Mouse (Mus musculus) R1 (cell line): ENCODE results near the gene Gpr88.
A peak's percentile ranks its signal among the peaks of the same experiment; 100 is the strongest.

Experiments
- DNase-seq: peaks from one replicate; pipeline ENCODE4 v3.0.0-alpha.2; 2018; ENCODE audit warnings: low read depth, low spot score

Gene Gpr88

DNA sequence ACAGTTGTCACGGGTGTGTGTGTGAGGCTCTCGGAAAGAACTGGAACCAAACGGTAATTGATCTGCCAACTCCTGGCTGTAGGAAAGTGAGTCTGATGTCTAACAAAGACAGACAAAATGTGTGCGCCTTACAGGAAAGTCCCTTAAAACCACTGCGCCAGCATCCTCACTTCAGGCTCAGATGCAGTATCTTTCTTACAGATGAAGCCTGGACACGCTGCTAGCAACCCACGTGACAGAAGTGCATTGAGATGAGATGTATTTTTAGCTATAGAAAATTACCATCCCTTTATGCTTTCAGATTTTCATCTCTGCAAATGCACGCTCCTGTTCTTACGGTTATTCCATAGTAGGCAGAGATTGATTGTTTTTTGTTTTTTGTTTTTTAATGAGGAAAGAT, 10.6 kb downstream of the Gpr88 start:
- DNase-seq = no peak

DNA sequence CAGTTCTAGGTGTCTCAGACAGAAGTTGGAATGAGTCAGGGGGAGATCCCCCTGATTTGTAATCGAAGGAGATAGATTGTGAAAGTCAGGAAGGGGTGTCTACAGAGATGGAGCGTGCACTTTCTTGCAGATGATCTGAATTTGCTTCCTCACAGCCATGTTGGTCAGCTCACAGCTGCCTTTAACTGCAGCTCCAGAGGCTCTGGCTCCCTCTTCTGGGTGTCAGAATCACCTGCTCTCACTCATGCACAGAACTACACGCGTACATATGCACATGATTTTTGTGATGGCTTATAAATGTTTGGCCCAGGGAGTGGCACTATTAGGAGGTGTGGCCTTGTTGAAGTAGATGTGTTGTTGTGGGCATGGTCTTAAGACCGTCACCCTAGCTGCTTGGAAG, 15.8 kb downstream of the Gpr88 start:
- peak; percentile 26 for DNase-seq

GRCm38 (mm10) chr3:116236856-116237255, 16.4 kb downstream of the Gpr88 start:
- no peak for DNase-seq

GRCm38 (mm10) chr3:116233515-116233914, 19.8 kb downstream of the Gpr88 start:
- DNase-seq = no peak

DNA sequence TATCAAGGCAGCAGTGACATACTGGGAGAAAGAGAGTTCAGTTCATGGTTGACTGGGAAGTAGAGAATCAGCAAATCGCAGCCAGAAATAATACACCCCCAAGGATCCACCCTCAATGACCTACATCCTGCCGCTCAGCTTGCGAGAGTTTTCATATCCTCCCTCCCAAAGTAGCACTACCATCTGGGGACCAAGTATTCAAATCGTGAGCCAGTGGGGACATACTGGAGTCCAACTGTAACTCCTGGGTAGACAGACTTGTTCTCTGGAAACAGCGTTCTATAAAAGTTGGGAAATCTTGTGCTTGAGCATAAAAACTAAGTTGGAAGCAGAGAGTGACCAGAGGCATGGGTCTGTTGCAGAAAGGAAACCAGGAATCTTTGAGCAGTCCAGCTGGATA, 20.5 kb downstream of the Gpr88 start:
- no peak for DNase-seq

- no peak for DNase-seq
Measured at GRCm38 (mm10) chr3:116229336-116229735, 24.0 kb downstream of the Gpr88 start.

- DNase-seq = no peak
Measured at GRCm38 (mm10) chr3:116228360-116229245, 24.7 kb downstream of the Gpr88 start.

GRCm38 (mm10) chr3:116227383-116227782, 25.9 kb downstream of the Gpr88 start:
- no peak for DNase-seq

GRCm38 (mm10) chr3:116226915-116227314, 26.4 kb downstream of the Gpr88 start:
- no peak for DNase-seq

DNA sequence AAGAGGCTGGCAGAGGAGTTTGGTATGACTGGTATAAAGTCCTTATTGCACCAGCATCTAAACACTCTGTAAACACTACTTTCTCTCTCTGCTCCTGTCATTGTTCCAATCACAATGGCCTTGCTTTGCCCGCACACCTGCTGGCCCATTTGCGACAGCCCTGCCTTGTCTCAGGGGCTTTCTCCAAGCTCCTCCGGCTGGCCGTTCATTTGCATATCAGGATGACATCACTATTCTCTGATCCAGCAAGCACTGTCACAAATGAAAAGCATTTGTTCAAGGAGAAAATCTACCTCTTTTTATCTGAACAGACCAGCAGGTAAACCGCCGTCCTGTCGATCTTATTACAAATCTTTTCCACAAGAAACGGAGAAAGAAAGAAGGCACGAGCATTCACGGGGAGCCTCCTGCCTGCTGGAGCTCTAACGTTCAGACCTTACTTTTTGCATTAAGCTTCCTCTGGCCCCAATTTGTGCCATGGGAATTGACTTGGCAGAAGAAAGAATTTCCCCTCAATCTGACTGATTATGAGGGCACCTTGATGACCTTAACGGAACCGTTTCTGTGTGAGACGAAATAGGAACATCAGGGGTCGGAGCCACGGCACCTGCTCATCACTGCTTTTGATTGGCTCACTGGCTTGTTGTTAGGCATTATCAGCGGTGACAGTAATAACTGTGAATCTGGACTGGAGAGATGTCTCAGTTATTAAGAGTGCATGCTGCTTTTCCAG, 30.6 kb downstream of the Gpr88 start:
- peak; percentile 19 for DNase-seq

GRCm38 (mm10) chr3:116221686-116222010, 31.7 kb downstream of the Gpr88 start:
- peak; percentile 68 for DNase-seq

GRCm38 (mm10) chr3:116220980-116221685, 32.2 kb downstream of the Gpr88 start:
- DNase-seq = no peak

- DNase-seq = peak; percentile 61
Measured at GRCm38 (mm10) chr3:116217398-116217797, 35.9 kb downstream of the Gpr88 start.

DNA sequence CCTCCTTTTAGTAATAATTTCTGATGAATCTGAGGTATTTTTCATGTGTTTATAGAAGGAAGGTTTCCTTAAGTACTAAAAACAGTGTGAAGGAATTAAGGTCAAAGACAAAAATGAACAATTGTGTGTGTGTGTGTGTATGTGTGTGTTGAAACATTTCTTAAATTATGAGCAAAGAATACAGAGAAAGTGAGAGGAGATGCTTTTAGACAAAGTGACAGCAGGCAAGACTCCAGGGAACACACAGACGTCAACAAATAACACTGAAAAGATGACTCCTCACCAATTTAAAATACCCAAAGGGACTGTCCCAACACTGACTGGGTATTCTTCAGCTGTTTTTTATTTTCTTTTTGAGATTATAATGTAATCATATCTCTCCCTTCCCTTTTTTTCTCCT, 37.0 kb downstream of the Gpr88 start:
- DNase-seq = no peak

DNA sequence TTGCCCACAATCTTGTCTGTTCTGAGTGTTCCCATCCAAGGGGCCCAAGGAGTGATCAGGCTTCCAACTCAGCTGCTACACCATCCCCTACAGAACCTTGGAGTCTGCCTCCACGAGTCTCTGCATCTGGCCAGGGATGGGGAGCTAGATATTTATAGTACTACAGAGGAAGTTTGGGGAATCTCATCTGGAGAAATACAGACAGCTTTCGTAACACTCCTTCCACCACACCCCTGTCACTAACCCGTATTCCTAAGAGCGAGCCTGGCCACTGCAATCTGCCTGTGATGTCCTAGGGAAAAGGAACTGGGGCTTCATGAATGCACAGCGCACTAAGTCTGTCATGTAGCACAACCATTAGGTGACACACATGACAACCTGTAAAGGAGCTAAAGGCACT, 41.7 kb downstream of the Gpr88 start:
- DNase-seq = no peak

DNA sequence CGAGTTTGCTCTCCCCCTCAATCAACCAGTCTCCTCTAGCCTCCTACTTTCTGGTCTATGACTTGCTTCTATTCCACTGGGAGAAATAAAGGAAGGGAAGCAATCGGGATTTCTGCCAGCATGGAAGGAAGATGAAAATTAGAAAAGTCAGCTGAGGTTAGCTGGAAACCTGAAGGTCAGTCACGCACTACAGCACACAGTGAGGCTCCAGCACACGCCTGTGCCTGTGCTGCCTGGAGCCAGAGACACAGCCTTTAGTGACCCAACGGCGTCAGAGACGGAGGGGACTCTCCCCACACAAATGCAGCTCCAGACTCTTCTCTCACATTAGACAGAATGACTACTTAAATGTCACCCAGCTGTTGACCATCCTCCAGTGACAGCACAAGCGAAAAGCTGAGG, 42.6 kb downstream of the Gpr88 start:
- DNase-seq = no peak

DNA sequence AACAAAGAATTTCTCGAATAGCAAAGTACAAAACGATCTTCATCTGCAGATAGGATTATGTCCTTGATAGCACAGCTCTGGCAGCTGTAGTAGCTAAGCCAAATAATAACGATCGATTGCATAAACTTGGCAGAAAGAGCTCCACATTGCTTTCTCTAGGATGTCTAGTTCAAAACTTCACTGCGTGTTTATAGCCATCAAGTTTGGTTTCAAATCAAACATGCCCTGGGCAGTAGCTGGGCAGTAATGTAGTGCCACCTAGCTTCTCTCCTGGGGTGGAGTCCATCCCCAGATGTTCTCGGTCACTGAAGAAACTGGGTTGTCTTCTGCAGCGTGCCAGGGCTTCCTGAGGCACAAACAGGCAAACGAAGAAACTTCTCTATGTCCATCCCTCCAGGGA, 44.1 kb downstream of the Gpr88 start:
- DNase-seq = no peak

GRCm38 (mm10) chr3:116206306-116206834, 46.9 kb downstream of the Gpr88 start:
- no peak for DNase-seq

DNA sequence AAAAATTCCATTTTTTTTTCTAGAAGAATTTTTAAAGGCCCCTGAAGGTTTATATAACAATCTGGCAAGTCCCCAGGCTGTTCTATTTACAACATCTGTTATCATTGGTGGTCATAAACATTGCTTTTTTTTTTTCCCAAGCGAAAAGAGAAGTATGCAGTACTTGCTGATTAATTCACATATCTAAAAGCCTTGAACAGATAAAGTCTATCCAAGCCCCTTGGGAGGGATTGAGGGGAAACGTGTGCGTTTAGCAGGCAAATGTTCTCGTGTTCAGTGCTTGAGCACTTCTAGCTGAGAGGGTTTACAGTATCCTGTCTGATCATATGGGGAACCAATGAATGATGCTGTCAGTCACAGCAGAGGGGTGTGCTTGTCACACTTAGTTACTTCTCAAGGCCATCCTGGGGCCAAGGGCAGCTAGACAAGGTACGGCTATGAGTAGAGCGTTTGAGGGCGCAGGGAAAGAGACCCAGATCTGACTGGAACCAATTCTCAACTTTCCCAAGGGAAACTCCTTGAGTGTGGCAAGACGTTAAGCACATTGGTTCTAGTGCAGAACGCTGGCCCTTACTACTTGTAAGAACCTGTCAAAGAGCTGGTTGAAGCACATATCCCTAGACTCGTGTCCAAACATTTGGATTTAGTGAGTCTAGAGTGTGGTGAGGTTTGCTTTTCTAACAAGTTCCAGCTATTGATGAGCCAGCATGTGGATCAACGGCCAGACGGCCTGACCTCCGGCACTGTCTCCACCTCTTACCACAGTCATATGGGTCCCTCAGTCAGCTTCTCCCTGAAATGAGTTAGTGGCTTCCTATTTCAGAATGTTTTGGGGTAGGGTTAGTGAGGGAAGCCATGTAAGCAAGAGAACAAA, 47.7 kb downstream of the Gpr88 start:
- DNase-seq = no peak

GRCm38 (mm10) chr3:116204643-116205042, 48.7 kb downstream of the Gpr88 start:
- no peak for DNase-seq

DNA sequence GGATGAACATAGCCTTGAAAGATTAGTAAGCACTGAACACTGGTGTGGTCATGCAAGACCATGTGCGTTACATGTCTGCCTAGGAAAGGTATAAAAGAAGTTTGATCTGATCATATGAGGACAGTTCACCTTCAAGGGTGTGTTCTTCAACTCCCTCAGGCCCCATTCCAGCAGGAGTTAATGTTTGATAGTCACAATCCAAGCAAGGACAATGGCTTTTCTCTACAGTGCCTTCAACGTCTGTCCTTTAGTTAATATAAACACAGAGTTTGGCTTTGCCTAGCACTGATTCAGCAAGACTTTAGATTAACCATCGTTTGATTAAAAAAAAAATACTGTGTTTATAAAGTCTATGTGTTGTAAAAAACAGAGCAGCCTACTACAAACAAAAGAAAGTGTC, 49.4 kb downstream of the Gpr88 start:
- no peak for DNase-seq
